Mouse (Mus musculus): ENCODE measurements at regions not wholly inside any gene's neighbourhood (a gene's known extent, or its start where the extent isn't known, plus 50 kb on each side); places are given as distances from the start of the nearest gene placed in this dataset.
A peak's percentile ranks its signal among the peaks of the same experiment; 100 is the strongest.

GRCm38 (mm10) chr2:12033518-12034322 is 256.0 kb downstream of the Ankrd16 start:
- no peak for DNase-seq (ENCODE audit: low read depth, low spot score)

- DNase-seq (ENCODE audit: low read depth, low spot score), result no peak
Measured at GRCm38 (mm10) chr2:12034323-12034585, 256.6 kb downstream of the Ankrd16 start.

GRCm38 (mm10) chr2:12049386-12049785 is 252.3 kb downstream of the Itga8 start:
- DNase-seq (ENCODE audit: low read depth, low spot score), result no peak

- no peak for DNase-seq (ENCODE audit: low read depth, low spot score)
Measured at GRCm38 (mm10) chr2:12049972-12050371, 251.8 kb downstream of the Itga8 start.

GRCm38 (mm10) chr2:12053404-12054164 is 248.1 kb downstream of the Itga8 start:
- DNase-seq (ENCODE audit: low read depth, low spot score), result peak; percentile 25

- no peak for DNase-seq (ENCODE audit: low read depth, low spot score)
Measured at GRCm38 (mm10) chr2:12054165-12054500, 247.6 kb downstream of the Itga8 start.

All from ZHBTc4 (cell line).